Mouse (Mus musculus) NIH3T3 (cell line): ENCODE data around the gene Syn1.

Source experiments
- DNase-seq: peaks from one replicate; pipeline ENCODE4 v3.0.0-alpha.2; 2012; ENCODE audit warnings: low read depth

The Syn1 gene

GRCm38 (mm10) chrX:20862105-20863065, 58.4 kb downstream of the Syn1 start:
- DNase-seq: no peak

- DNase-seq: no peak
These were observed 59.2 kb downstream of the Syn1 start for GRCm38 (mm10) chrX:20861453-20862104.

DNA sequence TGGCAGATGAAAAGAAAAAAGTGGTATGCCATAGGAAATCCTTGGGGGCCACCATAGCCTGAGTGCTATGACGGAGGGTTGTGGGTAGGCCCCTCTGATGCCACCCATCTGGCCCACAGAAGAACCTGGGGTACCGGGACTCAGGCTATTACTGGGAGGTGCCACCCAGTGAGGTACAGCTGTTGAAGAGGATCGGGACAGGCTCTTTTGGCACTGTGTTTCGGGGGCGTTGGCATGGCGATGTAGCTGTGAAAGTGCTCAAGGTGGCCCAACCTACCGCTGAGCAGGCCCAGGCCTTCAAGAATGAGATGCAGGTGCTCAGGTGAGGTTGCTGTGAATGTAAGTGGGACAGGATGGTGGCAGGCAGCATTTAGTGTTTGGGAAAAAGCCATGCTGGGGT, 67.0 kb downstream of the Syn1 start:
- no peak for DNase-seq

DNA sequence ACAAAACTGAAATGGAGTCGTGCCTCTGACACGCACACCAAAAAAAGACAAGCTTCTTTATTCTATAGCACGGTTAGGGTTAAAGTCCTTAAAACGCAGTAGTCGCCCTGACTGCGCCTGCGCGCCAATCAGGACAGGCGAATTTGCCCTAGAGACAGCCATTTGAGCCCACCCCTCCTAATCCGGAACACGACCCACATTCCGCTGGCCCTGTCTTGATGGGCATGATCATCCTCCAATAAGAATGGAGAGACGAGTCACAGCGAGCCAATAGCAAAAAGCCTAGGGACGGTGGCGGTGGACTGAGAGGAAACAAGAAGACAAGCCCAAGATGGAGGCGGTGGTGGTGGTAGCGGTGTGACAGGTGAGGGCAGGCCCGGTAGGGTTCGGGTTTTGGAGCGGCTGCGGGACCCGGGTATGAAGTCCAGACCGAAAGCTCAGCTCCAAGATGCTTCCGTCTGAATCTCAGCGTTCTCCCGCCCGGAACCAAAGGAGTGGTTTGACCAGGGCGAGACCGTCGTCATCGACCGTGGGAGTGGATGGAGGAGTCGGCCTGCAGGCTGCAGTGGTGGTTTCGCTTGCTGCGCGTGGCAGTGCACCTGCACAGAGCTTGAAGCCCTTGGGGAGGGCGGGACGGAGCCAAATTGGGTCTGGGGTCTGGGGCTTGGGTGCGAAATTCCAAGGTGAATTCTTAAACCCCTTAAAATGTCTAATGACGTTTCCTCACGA, 72.4 kb downstream of the Syn1 start:
- DNase-seq: peak; percentile 97

- no peak for DNase-seq
These were observed 73.0 kb downstream of the Syn1 start for GRCm38 (mm10) chrX:20847816-20848215.

DNA sequence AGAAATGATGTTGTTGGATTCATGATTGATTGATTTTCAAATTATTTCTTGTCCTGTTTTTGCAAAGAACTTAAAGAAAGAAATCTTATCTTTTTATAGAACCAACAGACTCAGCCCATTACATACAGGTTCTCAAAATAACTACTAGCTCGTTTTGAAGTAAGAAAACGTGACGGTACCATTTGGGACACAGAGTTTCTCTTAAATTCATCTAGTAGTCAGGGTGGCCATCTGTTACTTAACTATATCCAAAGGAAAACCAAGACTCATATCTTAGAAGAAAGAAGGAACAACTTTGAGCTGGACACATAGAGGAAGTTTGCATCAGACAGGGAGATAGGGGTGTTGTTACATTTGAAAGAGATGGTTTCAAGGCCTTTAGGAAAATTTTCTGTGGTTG, 73.6 kb downstream of the Syn1 start:
- DNase-seq: no peak

GRCm38 (mm10) chrX:20828934-20829333, 91.9 kb downstream of the Syn1 start:
- DNase-seq: peak; percentile 76

- peak; percentile 77 for DNase-seq
These were observed 100.9 kb downstream of the Syn1 start for GRCm38 (mm10) chrX:20819708-20820426.

GRCm38 (mm10) chrX:20819204-20819628, 101.6 kb downstream of the Syn1 start:
- DNase-seq: peak; percentile 90

- DNase-seq: peak; percentile 45
These were observed 103.8 kb downstream of the Syn1 start for GRCm38 (mm10) chrX:20816974-20817373.
